In the genomic region with DNA sequence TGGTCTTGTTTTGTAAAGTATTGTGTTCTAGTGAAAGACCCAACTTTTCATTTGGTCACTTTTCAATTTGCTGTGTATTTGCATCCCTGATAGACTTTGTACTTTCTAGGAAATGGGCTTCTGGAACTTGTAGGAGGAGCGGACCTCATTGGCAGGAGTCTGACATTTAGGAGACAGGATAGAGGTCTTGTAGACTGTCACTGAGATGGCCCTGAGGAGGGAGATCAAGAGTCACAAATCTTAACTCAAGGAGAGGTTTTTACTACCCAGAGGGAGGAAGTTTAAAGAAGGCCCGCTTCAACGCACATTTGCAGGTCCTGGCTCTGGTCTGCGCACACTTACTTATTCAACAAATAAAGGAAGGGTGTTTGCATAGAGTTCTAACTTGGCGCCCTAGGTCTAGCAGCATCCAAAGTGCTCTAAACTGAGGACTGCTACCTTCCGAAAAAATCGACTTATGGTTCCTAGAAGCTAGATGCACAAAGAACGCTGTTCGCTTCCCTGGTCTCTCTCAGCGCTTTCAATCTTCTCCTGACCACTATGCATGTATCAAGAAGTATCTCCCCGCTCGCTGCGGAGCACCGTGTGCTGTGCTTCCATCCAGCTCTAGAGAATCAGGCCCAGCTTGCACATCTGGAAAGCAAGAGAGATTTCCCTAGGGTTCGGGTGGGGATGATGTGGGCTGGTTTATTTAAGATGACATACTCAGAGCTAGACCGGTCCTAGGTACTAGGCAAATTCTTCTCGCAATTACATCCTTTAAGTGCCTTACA, we compare ENCODE assay signal across 9 mouse cellular contexts. TPM values are rescaled to one million over a fixed set of nuclear protein-coding genes. Genes with fewer than 3 reads are reported as not detected.
DNase-seq lines count a peak whose midpoint lies in the region; ATAC-seq and TF ChIP-seq lines count a peak whose summit lies in the region.
"Had no signal": no experiment of that assay in that cellular context is flagged by ENCODE, and none has a peak within 500 bp of the region (broad histone marks: within the 10 kb centered on the region; RNA-seq: fewer than 3 reads in every experiment).

No protein-coding gene starts in this region.

- no peak overlapping the region for H3K27ac ChIP-seq in embryonic facial prominence, embryonic 12.5 days
- peak overlapping the region; percentile 88; the same call in 1 of the 2 replicates for H3K27ac ChIP-seq in hindbrain, postnatal 0 days

- H3K4me2 ChIP-seq in embryonic facial prominence, embryonic 12.5 days (replicated peaks): peak overlapping the region; percentile 78
- H3K4me2 ChIP-seq in hindbrain, postnatal 0 days (ENCODE audit: low read depth, low read length): peak overlapping the region; percentile 60

- peaks cover 14% of the 10 kb centered on the region for H3K36me3 ChIP-seq in C2C12 (ENCODE audit: control insufficient read depth, insufficient read depth)
- H3K36me3 ChIP-seq in embryonic facial prominence, embryonic 12.5 days: peaks cover 3% of the 10 kb centered on the region
- H3K36me3 ChIP-seq in hindbrain, postnatal 0 days (ENCODE audit: insufficient read depth, low read length): peaks cover 3% of the 10 kb centered on the region; the same call in 1 of the 2 replicates

- peak overlapping the region; percentile 85 for H3K4me3 ChIP-seq in C2C12 (ENCODE audit: insufficient read depth, poor library complexity, severe bottlenecking)
- peak overlapping the region; percentile 84 for H3K4me3 ChIP-seq in embryonic facial prominence, embryonic 12.5 days
- peak overlapping the region; percentile 93 for H3K4me3 ChIP-seq in hindbrain, postnatal 0 days (ENCODE audit: low read length)

- peak; percentile 2; the same call in 1 of the 2 replicates for ATAC-seq in embryonic facial prominence, embryonic 12.5 days (ENCODE audit: insufficient number of reproducible peaks, insufficient read depth, low FRiP score, low TSS enrichment)
- ATAC-seq in hindbrain, postnatal 0 days: no peak; the same call in 1 of the 2 replicates
- ATAC-seq in cerebellum, adult (ENCODE audit: insufficient number of reproducible peaks, low FRiP score, low TSS enrichment): no peak

- peak overlapping the region; percentile 90 for H3K9ac ChIP-seq in embryonic facial prominence, embryonic 12.5 days
- peak overlapping the region; percentile 86 for H3K9ac ChIP-seq in hindbrain, postnatal 0 days (replicated peaks; ENCODE audit: low read length)

- no peak overlapping the region for H3ac ChIP-seq in C2C12 (ENCODE audit: control insufficient read depth, insufficient read length, low read depth)

- H3K4me1 ChIP-seq in embryonic facial prominence, embryonic 12.5 days: peaks cover 15% of the 10 kb centered on the region
- peaks cover 17% of the 10 kb centered on the region for H3K4me1 ChIP-seq in hindbrain, postnatal 0 days (ENCODE audit: insufficient read depth, low read length)

- no peaks in the 10 kb centered on the region for H3K9me3 ChIP-seq in embryonic facial prominence, embryonic 12.5 days
- H3K9me3 ChIP-seq in hindbrain, postnatal 0 days (ENCODE audit: low read length): no peaks in the 10 kb centered on the region

- peak; percentile 63 for DNase-seq in 3T3-L1 (ENCODE audit: low read depth, low spot score)
- DNase-seq in hindbrain, postnatal 0 days (ENCODE audit: low spot score): no peak
- DNase-seq in mesoderm, embryonic 11.5 days (ENCODE audit: low read depth, low spot score): peak; percentile 34
- no peak for DNase-seq in layer of hippocampus, adult 18-20 months (ENCODE audit: low spot score in 2 of 2)
- no peak for DNase-seq in adrenal gland, postnatal 14 days

- H3K79me2 ChIP-seq in C2C12 (ENCODE audit: control insufficient read depth, insufficient read depth): peaks cover 40% of the 10 kb centered on the region

- no peaks in the 10 kb centered on the region for H3K27me3 ChIP-seq in C2C12 (ENCODE audit: control insufficient read depth, insufficient read depth, insufficient read length)
- no peaks in the 10 kb centered on the region for H3K27me3 ChIP-seq in embryonic facial prominence, embryonic 12.5 days
- no peaks in the 10 kb centered on the region for H3K27me3 ChIP-seq in hindbrain, postnatal 0 days (ENCODE audit: insufficient read depth, low read length)

- 10% methylated on average over 17 of the region's 17 CpGs for WGBS in embryonic facial prominence, embryonic 12.5 days
- 10% methylated on average over 17 of the region's 17 CpGs for WGBS in hindbrain, postnatal 0 days

- H3K79me3 ChIP-seq in C2C12 (ENCODE audit: low read depth): peaks cover 30% of the 10 kb centered on the region

- no peak for TF ChIP-seq CTCF in C2C12 (IDR thresholded peaks at IDR 0.05; ENCODE audit: control insufficient read depth, insufficient read depth, insufficient read length)
- TF ChIP-seq CTCF in hindbrain, postnatal 0 days (IDR thresholded peaks at IDR 0.05; ENCODE audit: low read depth): no peak

TF ChIP-seq in C2C12, 6 proteins besides CTCF, POLR2A, EP300 and RAD21:
- TF ChIP-seq FOSL1 (IDR thresholded peaks at IDR 0.05; ENCODE audit: insufficient read depth, low read length, poor library complexity, severe bottlenecking) (no peak), MAX (IDR thresholded peaks at IDR 0.05) (no peak), MYOG (IDR thresholded peaks at IDR 0.05; ENCODE audit: control insufficient read depth, extremely low read depth, insufficient read length) (no peak)
TF ChIP-seq in C2C12: peak in this region for 0.

RNA-seq across cellular contexts. Expression of gene Ptpra, which starts 0.9 kb away (rescaled TPM):
- polyA plus RNA-seq in C2C12 (2012; fragmentation: generic; extraction: Trizol): 31.6 TPM
- polyA plus RNA-seq in embryonic facial prominence, embryonic 12.5 days (2016; fragmentation: Nextera tagmentation; extraction: Ambion mirVana): 129 and 131 TPM in 2 replicates
- 96.7 and 105 TPM in 2 replicates for total RNA-seq in hindbrain, postnatal 0 days (2014; rRNA removed)
- polyA plus RNA-seq in hindbrain, postnatal 0 days (2015; fragmentation: Nextera tagmentation; extraction: Ambion mirVana): 143 and 145 TPM in 2 replicates
- total RNA-seq in layer of hippocampus, adult 18-20 months (2021): 100 to 1,000 TPM; 327 to 330 TPM
- 100 and 101 TPM in 2 replicates for total RNA-seq in adrenal gland, postnatal 14 days (2021)

RNA-seq across cellular contexts. Expression of gene Pced1a, which starts 24.7 kb away (rescaled TPM):
- polyA plus RNA-seq in C2C12 (2012; fragmentation: generic; extraction: Trizol): 15.4 TPM
- 14.7 TPM in 2 replicates for polyA plus RNA-seq in embryonic facial prominence, embryonic 12.5 days (2016; fragmentation: Nextera tagmentation; extraction: Ambion mirVana)
- 19.5 and 20.4 TPM in 2 replicates for total RNA-seq in hindbrain, postnatal 0 days (2014; rRNA removed)
- polyA plus RNA-seq in hindbrain, postnatal 0 days (2015; fragmentation: Nextera tagmentation; extraction: Ambion mirVana): 10.3 and 10.7 TPM in 2 replicates
- total RNA-seq in layer of hippocampus, adult 18-20 months (2021): 10 to 100 TPM; 23.1 to 23.4 TPM
- 13.6 TPM in 2 replicates for total RNA-seq in adrenal gland, postnatal 14 days (2021)

RNA-seq across cellular contexts. Expression of gene Vps16, which starts 25.1 kb away (rescaled TPM):
- 44.0 TPM for polyA plus RNA-seq in C2C12 (2012; fragmentation: generic; extraction: Trizol)
- 119 and 122 TPM in 2 replicates for polyA plus RNA-seq in embryonic facial prominence, embryonic 12.5 days (2016; fragmentation: Nextera tagmentation; extraction: Ambion mirVana)
- total RNA-seq in hindbrain, postnatal 0 days (2014; rRNA removed): 50.4 and 63.3 TPM in 2 replicates
- 89.5 and 94.0 TPM in 2 replicates for polyA plus RNA-seq in hindbrain, postnatal 0 days (2015; fragmentation: Nextera tagmentation; extraction: Ambion mirVana)
- total RNA-seq in layer of hippocampus, adult 18-20 months (2021): 10 to 100 TPM; 85.2 to 87.8 TPM
- total RNA-seq in adrenal gland, postnatal 14 days (2021): 51.3 and 54.4 TPM in 2 replicates

RNA-seq across cellular contexts. Expression of gene Tmem239, which starts 42.9 kb away (rescaled TPM):
- polyA plus RNA-seq in C2C12 (2012; fragmentation: generic; extraction: Trizol): 0.02 TPM
- 0.20 TPM in 1 of 2 replicates, not detected in the other for polyA plus RNA-seq in embryonic facial prominence, embryonic 12.5 days (2016; fragmentation: Nextera tagmentation; extraction: Ambion mirVana)
- not detected in 2 replicates for total RNA-seq in hindbrain, postnatal 0 days (2014; rRNA removed)
- not detected in 2 replicates for polyA plus RNA-seq in hindbrain, postnatal 0 days (2015; fragmentation: Nextera tagmentation; extraction: Ambion mirVana)
- total RNA-seq in layer of hippocampus, adult 18-20 months (2021): not detected
- not detected in 2 replicates for total RNA-seq in adrenal gland, postnatal 14 days (2021)
- polyA plus RNA-seq: large intestine, adult 2 months had no signal

RNA-seq across cellular contexts. Expression of gene 1700020A23Rik, which starts 44.1 kb away (rescaled TPM):
- polyA plus RNA-seq in C2C12 (2012; fragmentation: generic; extraction: Trizol): not detected
- 0.60 TPM in 1 of 2 replicates, not detected in the other for polyA plus RNA-seq in embryonic facial prominence, embryonic 12.5 days (2016; fragmentation: Nextera tagmentation; extraction: Ambion mirVana)
- not detected in 2 replicates for total RNA-seq in hindbrain, postnatal 0 days (2014; rRNA removed)
- polyA plus RNA-seq in hindbrain, postnatal 0 days (2015; fragmentation: Nextera tagmentation; extraction: Ambion mirVana): 0.49 TPM in 1 of 2 replicates, not detected in the other
- total RNA-seq in layer of hippocampus, adult 18-20 months (2021): not detected
- not detected in 2 replicates for total RNA-seq in adrenal gland, postnatal 14 days (2021)
- polyA plus RNA-seq: large intestine, adult 2 months had no signal

Comparison
In these comparisons a context has a peak if more than half of its experiments do, and no peak if none do; other contexts are left out.
1. DNase-seq: peak in 3T3-L1 (single experiment) and mesoderm, embryonic 11.5 days (single experiment); none in hindbrain, postnatal 0 days (single experiment), layer of hippocampus, adult 18-20 months (0 of 2) and adrenal gland, postnatal 14 days (single experiment).
2. Peak in every context shown above with its lines, with median percentiles within 50 percentile points of each other: H3K4me3 ChIP-seq.